Mouse (Mus musculus): ENCODE measurements around the gene Vcl. TPM values are rescaled to one million over a fixed set of nuclear protein-coding genes. Genes with fewer than 3 reads are reported as not detected.

Gene Vcl
- polyA plus RNA-seq (2017; shearing (Covaris generic)) = 1.8 TPM

DNA sequence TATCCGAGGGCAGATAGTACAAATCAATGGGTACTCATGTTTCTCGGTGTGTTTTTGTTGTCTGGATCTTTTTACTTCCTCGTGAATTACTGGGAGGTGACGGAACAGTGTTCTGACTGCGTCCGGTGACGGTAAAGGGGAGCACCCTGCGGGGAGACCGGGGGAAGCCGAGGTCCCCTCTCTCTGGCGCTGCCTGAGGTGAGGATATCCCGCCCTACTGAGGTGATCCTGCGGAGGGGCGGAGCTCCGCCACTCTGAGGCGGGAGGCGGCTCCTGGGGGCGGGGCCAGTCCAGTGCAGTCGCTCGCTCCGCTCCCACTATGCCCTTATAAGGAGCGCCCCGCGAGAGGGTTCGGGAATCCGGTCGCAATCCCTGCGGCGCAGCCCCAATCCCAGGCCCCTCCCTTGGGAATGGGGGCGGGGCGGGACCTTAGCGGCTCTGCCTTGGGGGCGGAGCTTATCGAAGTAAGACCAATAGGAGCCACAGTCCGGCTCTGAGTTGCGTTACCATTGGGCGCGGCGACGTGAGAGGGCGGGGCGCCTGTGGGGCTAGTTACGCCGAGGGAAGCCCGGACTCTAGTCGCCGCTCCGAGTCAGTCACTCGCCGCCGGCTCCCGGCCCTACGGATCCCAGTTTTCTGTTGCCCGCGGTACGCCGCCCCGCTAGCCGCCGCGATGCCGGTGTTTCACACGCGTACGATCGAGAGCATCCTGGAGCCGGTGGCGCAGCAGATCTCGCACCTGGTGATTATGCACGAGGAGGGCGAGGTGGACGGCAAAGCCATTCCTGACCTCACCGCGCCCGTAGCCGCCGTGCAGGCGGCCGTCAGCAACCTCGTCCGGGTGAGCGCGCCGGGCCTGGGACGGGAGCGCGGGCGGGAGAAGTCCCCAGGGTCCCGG, at the start of gene Vcl:
Vcl (plus strand) TSS at position 551 of the 898 bp plus-strand sequence.

DNA sequence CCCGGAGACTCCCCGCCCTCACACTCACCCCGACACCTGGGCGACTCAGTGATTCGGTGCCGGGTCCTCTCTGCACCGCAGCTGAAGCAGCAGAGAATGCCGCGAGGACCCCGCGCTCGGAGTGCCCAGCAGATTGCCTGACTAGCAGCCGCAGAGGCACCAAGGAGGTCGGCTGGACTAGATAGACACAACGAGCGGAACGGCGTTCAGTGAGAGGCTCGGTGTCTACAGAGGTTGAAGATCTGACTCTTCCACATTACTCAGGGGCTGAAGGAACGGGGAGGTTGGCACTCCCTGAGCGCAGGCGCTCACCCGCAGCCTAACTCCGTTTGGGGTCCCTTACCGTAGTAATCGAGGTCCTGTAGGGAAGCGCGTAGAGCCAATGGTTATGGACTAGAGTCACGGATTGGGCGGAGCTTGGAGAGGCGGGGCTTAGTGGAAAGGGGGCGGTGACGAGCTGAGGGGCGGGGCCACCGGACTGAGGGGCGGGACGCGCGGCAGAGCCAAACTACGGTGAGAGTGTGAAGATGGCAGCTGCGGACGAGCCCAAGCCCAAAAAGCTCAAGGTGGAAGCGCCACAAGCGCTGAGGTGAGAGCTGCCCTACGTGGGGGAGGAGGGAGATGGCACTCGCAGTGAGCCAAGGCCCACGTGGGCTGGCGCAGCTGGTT, 123.0 kb downstream of the Vcl start, which contains the start of the genes Ap3m1 and Adk:
Ap3m1 (minus strand) TSS at position 397 of the 669 bp plus-strand sequence.
Adk (plus strand) TSS at position 463 of the 669 bp plus-strand sequence.

Other genes with a start within 250 kb of the Vcl start
- 4.7 TPM for gene Fut11, start 234.4 kb upstream of the Vcl start, polyA plus RNA-seq (2017; shearing (Covaris generic))
- gene Chchd1, start 226.4 kb upstream of the Vcl start, polyA plus RNA-seq (2017; shearing (Covaris generic)) = 146 TPM
- gene Zswim8, start 221.8 kb upstream of the Vcl start, polyA plus RNA-seq (2017; shearing (Covaris generic)) = 17.0 TPM
- gene Ndst2, start 194.8 kb upstream of the Vcl start, polyA plus RNA-seq (2017; shearing (Covaris generic)) = 8.3 TPM
- 7.1 TPM for gene Camk2g, start 135.3 kb upstream of the Vcl start, polyA plus RNA-seq (2017; shearing (Covaris generic))
- not detected for gene Plau, start 92.7 kb upstream of the Vcl start, polyA plus RNA-seq (2017; shearing (Covaris generic))
- 92.5 TPM for gene Ap3m1, start 123.1 kb downstream of the Vcl start, polyA plus RNA-seq (2017; shearing (Covaris generic))
- 134 TPM for gene Adk, start 123.2 kb downstream of the Vcl start, polyA plus RNA-seq (2017; shearing (Covaris generic))

All from CD4-positive, CD25-positive, alpha-beta regulatory T cell, adult 9 weeks (primary cell).